Mouse (Mus musculus): Measurements from ENCODE around the gene Vegfa. TPM values are rescaled to one million over a fixed set of nuclear protein-coding genes. Genes with fewer than 3 reads are reported as not detected.

Gene Vegfa
- polyA plus RNA-seq, 1 experiment from 2014 or later = 3.2 TPM

DNA sequence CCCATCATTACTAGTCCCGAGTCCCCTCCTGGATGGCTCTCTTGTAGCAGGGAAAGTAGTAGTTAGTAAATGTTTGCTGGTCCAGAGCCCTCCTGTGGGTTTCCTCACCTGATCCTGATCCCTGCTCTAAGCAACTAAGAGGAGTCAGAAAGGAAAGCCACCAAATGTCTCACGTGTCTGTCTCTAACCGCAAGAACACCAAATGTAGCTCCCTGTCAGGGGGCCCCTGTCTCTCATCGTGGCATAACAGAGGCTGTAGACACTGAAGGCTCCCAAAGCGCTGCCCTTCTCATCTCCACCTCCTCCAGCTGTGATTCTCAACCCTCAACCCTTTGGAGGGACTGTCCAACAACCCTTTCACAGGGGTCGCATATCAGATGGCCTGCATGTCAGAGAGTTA is 1.9 kb upstream of the Vegfa start:
- DNase-seq (ENCODE audit: low spot score) (no peak), ATAC-seq (replicated peaks; ENCODE audit: insufficient number of reproducible peaks, low FRiP score, low TSS enrichment, low read depth) (no peak)
- WGBS = 50% methylated on average over 6 of the region's 6 CpGs

DNA sequence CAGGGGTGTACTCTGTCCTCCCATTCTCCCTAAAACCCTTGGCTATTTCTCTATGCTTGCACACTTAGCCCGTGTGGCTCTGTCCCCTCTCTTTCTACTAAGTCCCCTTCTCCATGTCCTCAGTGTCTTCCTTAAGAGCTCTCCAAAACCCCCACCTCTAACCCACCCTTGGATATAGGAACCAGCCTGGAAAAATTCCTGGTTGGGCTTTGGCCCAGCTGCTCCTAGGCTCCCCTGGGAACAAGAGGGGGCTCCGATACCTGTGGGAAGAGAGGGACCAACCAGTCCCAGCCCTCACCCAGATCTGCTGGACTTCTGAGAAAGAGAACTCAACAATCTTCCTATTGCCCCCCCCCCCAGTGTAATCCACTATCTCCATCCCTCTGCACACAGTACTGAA is 1.4 kb upstream of the Vegfa start:
- no peaks in the 10 kb centered on the region for H3K36me3 ChIP-seq (replicated peaks; ENCODE audit: control insufficient read depth, insufficient read depth, low read depth, low read length)
- no peak for DNase-seq (ENCODE audit: low spot score)
- H3K27me3 ChIP-seq (ENCODE audit: control insufficient read depth, insufficient read depth, low read length) = no peaks in the 10 kb centered on the region
- no peak for ATAC-seq (replicated peaks; ENCODE audit: insufficient number of reproducible peaks, low FRiP score, low TSS enrichment, low read depth)
- WGBS = 27% methylated on average over 2 of the region's 2 CpGs
- H3K4me1 ChIP-seq (ENCODE audit: control insufficient read depth, insufficient read depth, low read length) = peaks cover 10% of the 10 kb centered on the region
- H3K9ac ChIP-seq (replicated peaks; ENCODE audit: low read length) = no peak overlapping the region
- H3K9me3 ChIP-seq (replicated peaks; ENCODE audit: control insufficient read depth, low read length) = no peaks in the 10 kb centered on the region
- H3K4me2 ChIP-seq (ENCODE audit: low read depth, low read length) = no peak overlapping the region
- no peak overlapping the region for H3K27ac ChIP-seq (replicated peaks; ENCODE audit: low read depth, low read length)
- no peak overlapping the region for H3K4me3 ChIP-seq (ENCODE audit: low read depth, low read length)

More for the DNA sequence above, 1.9 kb upstream of the Vegfa start:
- Histone ChIP-seq H3K9ac (replicated peaks; ENCODE audit: low read length) (no peak overlapping the region), H3K27ac (replicated peaks; ENCODE audit: low read depth, low read length) (no peak overlapping the region), H3K4me1 (ENCODE audit: control insufficient read depth, insufficient read depth, low read length) (peaks cover 6% of the 10 kb centered on the region), H3K4me2 (ENCODE audit: low read depth, low read length) (no peak overlapping the region), H3K27me3 (ENCODE audit: control insufficient read depth, insufficient read depth, low read length) (no peaks in the 10 kb centered on the region), H3K4me3 (ENCODE audit: low read depth, low read length) (no peak overlapping the region), H3K9me3 (replicated peaks; ENCODE audit: control insufficient read depth, low read length) (no peaks in the 10 kb centered on the region), H3K36me3 (replicated peaks; ENCODE audit: control insufficient read depth, insufficient read depth, low read depth, low read length) (no peaks in the 10 kb centered on the region)

DNA sequence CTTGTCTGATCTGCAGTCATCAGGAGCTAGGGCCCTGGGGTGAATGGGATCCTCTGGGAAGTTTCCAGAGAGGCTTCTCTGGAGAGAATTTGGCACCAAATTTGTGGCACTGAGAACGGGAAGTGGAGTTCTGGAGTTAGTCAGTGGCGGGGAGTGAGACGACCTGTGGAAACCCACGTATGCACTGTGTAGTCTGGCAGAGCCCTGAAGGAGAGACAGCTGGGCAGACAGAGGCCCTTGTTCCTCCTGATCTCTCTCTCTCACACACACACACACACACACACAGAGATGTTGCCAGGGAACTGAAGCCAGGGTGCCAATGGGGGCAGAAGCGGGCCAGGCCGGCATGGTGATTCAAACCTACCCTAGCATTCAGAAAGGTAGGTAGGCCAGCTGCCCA is 953 bp upstream of the Vegfa start:
- peaks cover 12% of the 10 kb centered on the region for H3K4me1 ChIP-seq (ENCODE audit: control insufficient read depth, insufficient read depth, low read length)
- no peaks in the 10 kb centered on the region for H3K27me3 ChIP-seq (ENCODE audit: control insufficient read depth, insufficient read depth, low read length)
- H3K27ac ChIP-seq (replicated peaks; ENCODE audit: low read depth, low read length) = no peak overlapping the region
- no peaks in the 10 kb centered on the region for H3K36me3 ChIP-seq (replicated peaks; ENCODE audit: control insufficient read depth, insufficient read depth, low read depth, low read length)
- no peak overlapping the region; the same call in 1 of the 2 replicates for H3K4me3 ChIP-seq (ENCODE audit: low read depth, low read length)
- no peak for ATAC-seq (replicated peaks; ENCODE audit: insufficient number of reproducible peaks, low FRiP score, low TSS enrichment, low read depth)
- no peak for DNase-seq (ENCODE audit: low spot score)
- 55% methylated on average over 6 of the region's 6 CpGs for WGBS
- no peak overlapping the region for H3K9ac ChIP-seq (replicated peaks; ENCODE audit: low read length)
- peak overlapping the region; percentile 7; the same call in 1 of the 2 replicates for H3K4me2 ChIP-seq (ENCODE audit: low read depth, low read length)
- H3K9me3 ChIP-seq (replicated peaks; ENCODE audit: control insufficient read depth, low read length) = no peaks in the 10 kb centered on the region

DNA sequence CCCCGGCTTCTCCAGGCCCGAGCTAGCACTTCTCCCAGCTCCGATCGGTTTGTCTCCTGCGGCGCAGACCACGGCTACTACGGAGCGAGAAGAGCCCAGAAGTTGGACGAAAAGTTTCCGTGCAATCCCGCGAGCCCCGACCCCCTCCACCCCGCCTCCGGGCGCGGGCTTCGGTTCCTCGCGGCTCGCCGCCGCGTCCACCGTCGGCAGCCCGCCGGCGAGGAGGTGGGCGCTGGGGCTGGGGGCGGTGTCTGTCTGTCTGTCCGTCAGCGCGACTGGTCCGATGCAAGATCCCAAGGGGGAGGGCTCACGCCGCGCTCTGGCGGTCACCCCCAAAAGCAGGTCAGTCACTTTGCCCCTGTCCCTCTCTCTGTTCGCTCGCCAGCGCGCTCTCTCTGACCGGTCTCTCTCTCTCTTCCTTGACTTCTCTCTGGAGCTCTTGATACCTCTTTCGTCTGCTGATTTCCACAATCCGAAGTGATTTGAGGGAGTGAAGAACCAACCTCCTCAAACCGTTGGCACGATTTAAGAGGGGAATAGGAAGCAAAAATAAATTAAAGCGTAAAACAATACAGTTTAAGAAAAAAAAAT is 453 bp downstream of the Vegfa start:
- DNase-seq (ENCODE audit: low spot score) (peak; percentile 63), ATAC-seq (replicated peaks; ENCODE audit: insufficient number of reproducible peaks, low FRiP score, low TSS enrichment, low read depth) (no peak)
- Histone ChIP-seq H3K9me3 (replicated peaks; ENCODE audit: control insufficient read depth, low read length) (no peaks in the 10 kb centered on the region), H3K36me3 (replicated peaks; ENCODE audit: control insufficient read depth, insufficient read depth, low read depth, low read length) (no peaks in the 10 kb centered on the region), H3K27me3 (ENCODE audit: control insufficient read depth, insufficient read depth, low read length) (no peaks in the 10 kb centered on the region), H3K27ac (replicated peaks; ENCODE audit: low read depth, low read length) (peak overlapping the region; percentile 91), H3K4me3 (ENCODE audit: low read depth, low read length) (peak overlapping the region; percentile 91), H3K4me1 (ENCODE audit: control insufficient read depth, insufficient read depth, low read length) (peaks cover 15% of the 10 kb centered on the region), H3K9ac (replicated peaks; ENCODE audit: low read length) (peak overlapping the region; percentile 97), H3K4me2 (ENCODE audit: low read depth, low read length) (peak overlapping the region; percentile 87)
- under 1% methylated on average over 45 of the region's 50 CpGs for WGBS

DNA sequence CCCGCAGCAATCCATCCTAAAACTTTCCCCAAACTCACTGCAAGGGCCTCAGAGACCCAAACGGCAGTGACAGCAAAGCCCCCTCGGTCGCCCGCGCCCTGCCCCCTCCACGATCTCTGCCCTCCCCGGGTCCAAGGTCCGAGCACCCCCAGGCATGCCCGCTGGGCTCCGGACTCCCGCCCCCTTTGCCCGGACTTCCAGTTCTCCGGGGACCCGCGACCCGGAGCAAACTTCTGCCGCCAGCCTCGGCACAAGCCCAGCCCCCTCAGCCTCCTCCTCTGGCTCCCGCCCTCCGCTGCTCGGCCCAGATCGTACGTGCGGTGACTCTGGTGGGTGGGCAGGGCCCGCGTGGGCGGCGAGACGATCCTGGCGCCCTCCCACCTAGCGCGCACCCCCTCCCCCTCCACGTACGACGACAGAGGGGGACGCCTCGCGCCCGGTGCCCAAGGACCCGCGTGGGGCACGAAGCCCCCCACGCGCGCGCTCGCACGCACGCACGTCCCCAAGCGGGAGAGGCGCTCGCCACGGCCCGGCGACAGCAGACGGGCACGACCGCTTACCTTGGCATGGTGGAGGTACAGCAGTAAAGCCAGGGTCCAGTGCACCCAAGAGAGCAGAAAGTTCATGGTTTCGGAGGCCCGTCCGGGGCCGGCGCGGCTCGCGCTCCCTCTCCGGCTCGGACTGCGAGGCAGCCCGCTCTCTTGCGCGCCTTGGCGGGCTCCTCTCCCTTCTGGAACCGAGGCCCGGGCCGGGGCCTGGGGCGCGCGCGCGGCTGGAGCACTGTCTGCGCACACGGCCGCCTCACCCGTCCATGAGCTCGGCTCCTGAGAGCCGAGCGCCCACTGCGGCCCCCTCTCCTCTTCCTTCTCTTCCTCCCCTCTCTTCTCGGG is 1.2 kb downstream of the Vegfa start:
- Histone ChIP-seq H3K27me3 (ENCODE audit: control insufficient read depth, insufficient read depth, low read length) (no peaks in the 10 kb centered on the region), H3K4me2 (ENCODE audit: low read depth, low read length) (peak overlapping the region; percentile 87), H3K27ac (replicated peaks; ENCODE audit: low read depth, low read length) (peak overlapping the region; percentile 91), H3K4me1 (ENCODE audit: control insufficient read depth, insufficient read depth, low read length) (peaks cover 15% of the 10 kb centered on the region), H3K9ac (replicated peaks; ENCODE audit: low read length) (peak overlapping the region; percentile 97), H3K9me3 (replicated peaks; ENCODE audit: control insufficient read depth, low read length) (no peaks in the 10 kb centered on the region), H3K4me3 (ENCODE audit: low read depth, low read length) (peak overlapping the region; percentile 91), H3K36me3 (replicated peaks; ENCODE audit: control insufficient read depth, insufficient read depth, low read depth, low read length) (no peaks in the 10 kb centered on the region)
- DNase-seq (ENCODE audit: low spot score) (peak; percentile 75), ATAC-seq (replicated peaks; ENCODE audit: insufficient number of reproducible peaks, low FRiP score, low TSS enrichment, low read depth) (no peak)
- under 1% methylated on average over 77 of the region's 92 CpGs for WGBS

DNA sequence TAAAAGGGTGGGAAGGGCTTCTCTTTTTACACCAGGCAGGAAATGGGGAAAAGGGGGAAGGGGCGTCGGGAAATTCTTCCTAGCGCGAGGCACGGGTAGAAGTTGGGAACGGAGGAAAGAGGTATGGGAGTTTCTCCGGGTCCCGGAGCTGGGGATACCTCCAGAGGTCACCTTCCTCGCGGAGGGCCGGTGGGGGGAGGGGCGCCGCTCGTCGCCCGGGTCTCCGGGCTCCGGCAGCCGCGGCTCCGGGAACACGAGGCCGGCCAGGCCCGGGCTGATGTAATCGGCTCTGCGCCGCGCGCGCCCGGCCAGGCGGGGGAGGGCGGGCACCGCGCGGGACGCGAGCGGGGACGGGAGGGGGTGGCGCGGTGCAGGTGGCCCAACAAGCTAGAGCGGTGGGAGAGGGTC is 1.8 kb downstream of the Vegfa start:
- H3K9ac ChIP-seq (replicated peaks; ENCODE audit: low read length) = peak overlapping the region; percentile 97
- DNase-seq (ENCODE audit: low spot score) (peak; percentile 60), ATAC-seq (replicated peaks; ENCODE audit: insufficient number of reproducible peaks, low FRiP score, low TSS enrichment, low read depth) (no peak)
- WGBS = under 1% methylated on average over 36 of the region's 43 CpGs
- peak overlapping the region; percentile 91 for H3K4me3 ChIP-seq (ENCODE audit: low read depth, low read length)
- no peaks in the 10 kb centered on the region for H3K27me3 ChIP-seq (ENCODE audit: control insufficient read depth, insufficient read depth, low read length)
- H3K27ac ChIP-seq (replicated peaks; ENCODE audit: low read depth, low read length) = peak overlapping the region; percentile 91
- H3K9me3 ChIP-seq (replicated peaks; ENCODE audit: control insufficient read depth, low read length) = no peaks in the 10 kb centered on the region
- H3K4me1 ChIP-seq (ENCODE audit: control insufficient read depth, insufficient read depth, low read length) = peaks cover 15% of the 10 kb centered on the region
- no peaks in the 10 kb centered on the region for H3K36me3 ChIP-seq (replicated peaks; ENCODE audit: control insufficient read depth, insufficient read depth, low read depth, low read length)
- H3K4me2 ChIP-seq (ENCODE audit: low read depth, low read length) = peak overlapping the region; percentile 87

DNA sequence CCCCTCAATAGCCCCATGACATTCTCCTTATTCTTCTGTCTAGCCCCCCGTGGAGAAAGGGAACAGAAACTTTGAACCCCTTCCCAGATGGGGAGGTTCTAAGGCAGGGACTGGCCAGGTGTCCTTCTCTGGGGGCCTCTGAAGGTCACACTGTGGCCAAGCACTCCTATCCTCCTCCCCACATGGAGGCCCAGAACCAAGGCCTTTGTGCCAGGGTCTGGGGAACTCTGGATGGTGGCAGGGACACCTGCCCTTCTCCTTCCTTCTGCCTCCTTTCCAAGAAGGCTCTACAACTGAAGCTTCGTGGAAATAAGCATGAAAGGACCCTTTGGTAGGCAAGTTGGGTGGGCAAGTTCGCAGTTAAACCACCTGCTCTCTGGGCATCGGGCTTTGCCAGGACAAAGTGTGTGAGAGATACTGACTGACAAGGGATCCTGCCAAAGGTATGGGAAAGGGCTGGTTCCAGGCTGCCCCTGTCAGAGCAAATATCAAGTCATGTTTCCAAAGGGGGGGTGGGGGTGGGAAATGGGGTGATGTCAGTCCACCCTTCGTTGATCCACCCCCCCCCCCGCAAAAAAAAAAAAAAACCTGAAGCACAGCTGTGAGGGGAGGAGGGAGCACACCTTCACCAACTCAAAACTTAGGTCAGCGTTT is 2.5 kb downstream of the Vegfa start:
- Histone ChIP-seq H3K9ac (replicated peaks; ENCODE audit: low read length) (peak overlapping the region; percentile 97), H3K36me3 (replicated peaks; ENCODE audit: control insufficient read depth, insufficient read depth, low read depth, low read length) (peaks cover 3% of the 10 kb centered on the region; the same call in 1 of the 2 replicates), H3K4me3 (ENCODE audit: low read depth, low read length) (peak overlapping the region; percentile 91), H3K4me1 (ENCODE audit: control insufficient read depth, insufficient read depth, low read length) (peaks cover 15% of the 10 kb centered on the region), H3K27ac (replicated peaks; ENCODE audit: low read depth, low read length) (peak overlapping the region; percentile 91), H3K9me3 (replicated peaks; ENCODE audit: control insufficient read depth, low read length) (no peaks in the 10 kb centered on the region), H3K27me3 (ENCODE audit: control insufficient read depth, insufficient read depth, low read length) (no peaks in the 10 kb centered on the region), H3K4me2 (ENCODE audit: low read depth, low read length) (peak overlapping the region; percentile 87)
- 12% methylated on average over 7 of the region's 7 CpGs for WGBS
- ATAC-seq (replicated peaks; ENCODE audit: insufficient number of reproducible peaks, low FRiP score, low TSS enrichment, low read depth) (no peak), DNase-seq (ENCODE audit: low spot score) (no peak)

Measured in embryonic facial prominence, embryonic 11.5 days (tissue).